Mouse (Mus musculus) neural tube, embryonic 15.5 days (tissue): ENCODE measurements at regions not wholly inside any gene's neighbourhood (a gene's known extent, or its start where the extent isn't known, plus 50 kb on each side); places are given as distances from the start of the nearest gene placed in this dataset.

ENCODE experiments used
- ATAC-seq: fragments of 200-750 bp; cut with Nextera tagmentation; 2 replicates; pipeline ENCODE4 v1.8.0; 2017; ENCODE audit warnings: mild to moderate bottlenecking, moderate TSS enrichment, moderate library complexity; ENCODE audit not compliant: low FRiP score
- H3K27ac ChIP-seq: fragments of 300-500 bp; sonication (generic); replicated peaks from 2 replicates; pipeline ENCODE4 v1.5.1; 2015; ENCODE audit warnings: mild to moderate bottlenecking, inconsistent platforms
- H3K27me3 ChIP-seq: fragments of 300-500 bp; sonication (generic); replicated peaks from 2 replicates; pipeline ENCODE4 v1.6.1; 2015; ENCODE audit warnings: inconsistent platforms
- H3K36me3 ChIP-seq: fragments of 300-500 bp; sonication (generic); 2 replicates; pipeline ENCODE4 v1.6.1; 2015; ENCODE audit warnings: inconsistent platforms
- H3K4me1 ChIP-seq: fragments of 300-500 bp; sonication (generic); 2 replicates; pipeline ENCODE4 v1.6.1; 2015; ENCODE audit warnings: inconsistent platforms
- H3K4me2 ChIP-seq: fragments of 300-500 bp; sonication (generic); 2 replicates; pipeline ENCODE4 v1.6.1; 2015; ENCODE audit warnings: inconsistent platforms, mild to moderate bottlenecking, moderate library complexity
- H3K4me3 ChIP-seq: fragments of 300-500 bp; sonication (generic); replicated peaks from 2 replicates; pipeline ENCODE4 v1.5.1; 2015; ENCODE audit warnings: mild to moderate bottlenecking, inconsistent platforms
- H3K9ac ChIP-seq: fragments of 300-500 bp; sonication (generic); replicated peaks from 2 replicates; pipeline ENCODE4 v1.6.1; 2015; ENCODE audit warnings: mild to moderate bottlenecking, inconsistent platforms
- H3K9me3 ChIP-seq: fragments of 300-500 bp; sonication (generic); replicated peaks from 2 replicates; pipeline ENCODE4 v1.6.1; 2016; ENCODE audit warnings: inconsistent platforms
- WGBS: fragments of 180-500 bp; shearing (Covaris S2); methylation state at CpG from one replicate; pipeline ENCODE4 v1.1.7; 2015; ENCODE audit warnings: mixed read lengths; 5-methylcytosine and 5-hydroxymethylcytosine counted together

- no peak overlapping the region for H3K9ac ChIP-seq
- ATAC-seq: no peak
- H3K4me3 ChIP-seq: no peak overlapping the region
- peaks cover 37% of the 10 kb centered on the region for H3K4me1 ChIP-seq
- no peak overlapping the region for H3K4me2 ChIP-seq
- no peaks in the 10 kb centered on the region for H3K36me3 ChIP-seq
- no peaks in the 10 kb centered on the region for H3K27me3 ChIP-seq
- 30% methylated on average over 13 of the region's 13 CpGs for WGBS
- no peaks in the 10 kb centered on the region for H3K9me3 ChIP-seq
- H3K27ac ChIP-seq: no peak overlapping the region
These were observed 71.2 kb upstream of the Klf7 start for GRCm38 (mm10) chr1:64193150-64193838.

DNA sequence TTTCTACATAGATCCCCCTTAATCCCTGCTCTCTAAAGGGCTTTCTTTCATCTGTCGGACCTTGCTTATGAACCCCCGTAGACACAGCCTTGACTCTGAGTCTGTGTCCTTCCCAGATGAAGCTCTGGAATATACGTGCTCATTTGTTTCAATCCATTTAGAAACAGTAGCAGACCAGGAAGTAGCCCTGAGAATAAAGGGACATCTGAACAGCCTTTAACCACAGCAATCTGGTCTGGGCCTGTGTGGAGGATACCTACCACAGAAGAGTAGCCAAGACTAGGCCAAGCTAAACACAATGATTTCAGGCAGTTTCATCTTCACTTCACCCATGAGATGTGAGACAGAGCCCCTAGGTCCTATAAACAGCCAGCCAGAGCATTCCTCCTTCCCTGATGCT lies 70.7 kb upstream of the Klf7 start:
- no peak overlapping the region for H3K27ac ChIP-seq
- no peak for ATAC-seq
- no peak overlapping the region for H3K4me2 ChIP-seq
- H3K27me3 ChIP-seq: no peaks in the 10 kb centered on the region
- no peak overlapping the region for H3K9ac ChIP-seq
- peaks cover 37% of the 10 kb centered on the region for H3K4me1 ChIP-seq
- no peaks in the 10 kb centered on the region for H3K9me3 ChIP-seq
- H3K4me3 ChIP-seq: no peak overlapping the region
- H3K36me3 ChIP-seq: no peaks in the 10 kb centered on the region
- 86% methylated on average over 3 of the region's 3 CpGs for WGBS

- no peak overlapping the region for H3K27ac ChIP-seq
- H3K4me3 ChIP-seq: no peak overlapping the region
- no peak overlapping the region for H3K4me2 ChIP-seq
- H3K27me3 ChIP-seq: no peaks in the 10 kb centered on the region
- no peaks in the 10 kb centered on the region for H3K9me3 ChIP-seq
- H3K4me1 ChIP-seq: peaks cover 37% of the 10 kb centered on the region
- ATAC-seq: no peak
- H3K9ac ChIP-seq: no peak overlapping the region
- no peaks in the 10 kb centered on the region for H3K36me3 ChIP-seq
- 56% methylated on average over 11 of the region's 11 CpGs for WGBS
These were observed 69.4 kb upstream of the Klf7 start for GRCm38 (mm10) chr1:64191242-64192220.

GRCm38 (mm10) chr1:64190705-64191104 lies 68.6 kb upstream of the Klf7 start:
- H3K27me3 ChIP-seq: no peaks in the 10 kb centered on the region
- H3K36me3 ChIP-seq: no peaks in the 10 kb centered on the region
- H3K27ac ChIP-seq: 0 out of 2 replicates have a peak overlapping the region, but pooled peaks have one; percentile 6
- peaks cover 34% of the 10 kb centered on the region for H3K4me1 ChIP-seq
- H3K9me3 ChIP-seq: no peaks in the 10 kb centered on the region
- 87% methylated on average over 4 of the region's 4 CpGs for WGBS
- H3K4me3 ChIP-seq: no peak overlapping the region
- ATAC-seq: no peak
- H3K4me2 ChIP-seq: no peak overlapping the region
- H3K9ac ChIP-seq: no peak overlapping the region

DNA sequence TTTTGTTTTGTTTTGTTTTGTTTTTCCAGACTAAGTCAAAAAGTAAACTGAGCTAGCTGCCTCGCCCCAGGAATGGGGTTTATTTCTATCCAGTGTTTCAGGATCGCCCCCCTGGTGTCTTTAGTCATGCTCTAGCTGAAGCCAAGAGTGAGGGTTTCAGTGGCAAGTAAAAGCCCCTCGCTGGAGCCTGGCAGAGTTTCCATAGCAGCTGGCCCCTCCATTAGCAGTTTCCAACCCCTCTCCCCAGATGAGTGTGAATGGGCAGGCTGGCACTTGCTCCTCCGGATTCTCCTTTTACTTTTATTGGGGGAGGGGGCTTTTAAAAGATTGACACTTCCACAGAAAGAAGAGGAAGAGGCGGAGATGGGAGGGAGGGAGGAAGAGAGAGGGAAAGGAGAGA lies 68.0 kb upstream of the Klf7 start:
- Histone ChIP-seq H3K4me1 (peaks cover 34% of the 10 kb centered on the region), H3K9me3 (no peaks in the 10 kb centered on the region), H3K4me2 (no peak overlapping the region), H3K27ac (peak overlapping the region; percentile 6; the same call in 1 of the 2 replicates), H3K27me3 (no peaks in the 10 kb centered on the region), H3K9ac (no peak overlapping the region), H3K4me3 (no peak overlapping the region), H3K36me3 (no peaks in the 10 kb centered on the region)
- WGBS: 19% methylated on average over 5 of the region's 5 CpGs
- peak; percentile 79 for ATAC-seq

DNA sequence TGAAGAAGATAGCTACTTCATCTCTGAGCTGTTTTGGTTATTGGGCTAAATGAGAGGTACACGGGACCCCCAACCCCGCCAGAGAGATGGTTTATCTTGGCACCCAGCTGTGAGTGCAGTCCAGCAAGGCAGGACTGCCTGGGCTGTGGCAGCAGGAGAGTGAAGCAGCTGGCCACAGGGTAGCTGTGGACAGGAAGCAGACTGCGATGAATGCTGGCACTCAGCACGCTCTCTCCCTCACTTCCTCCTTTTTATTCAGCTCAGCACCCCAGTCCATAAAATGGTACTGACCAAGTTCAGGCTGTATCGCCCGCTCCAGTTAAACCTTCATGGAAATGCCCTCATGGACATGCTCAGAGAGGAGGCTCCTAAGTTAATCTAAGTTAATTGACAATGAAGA lies 67.4 kb upstream of the Klf7 start:
- Histone ChIP-seq H3K27me3 (no peaks in the 10 kb centered on the region), H3K9ac (no peak overlapping the region), H3K9me3 (no peaks in the 10 kb centered on the region), H3K36me3 (no peaks in the 10 kb centered on the region), H3K4me2 (no peak overlapping the region), H3K4me3 (no peak overlapping the region), H3K4me1 (peaks cover 34% of the 10 kb centered on the region), H3K27ac (peak overlapping the region; percentile 4; the same call in 1 of the 2 replicates)
- peak; percentile 76; the same call in 1 of the 2 replicates for ATAC-seq
- WGBS: 26% methylated on average over 6 of the region's 6 CpGs

GRCm38 (mm10) chr1:64187796-64188513 lies 65.9 kb upstream of the Klf7 start:
- Histone ChIP-seq H3K9me3 (no peaks in the 10 kb centered on the region), H3K4me3 (no peak overlapping the region), H3K4me1 (peaks cover 27% of the 10 kb centered on the region), H3K4me2 (no peak overlapping the region), H3K27ac (0 out of 2 replicates have a peak overlapping the region, but pooled peaks have one; percentile 9), H3K36me3 (no peaks in the 10 kb centered on the region), H3K27me3 (no peaks in the 10 kb centered on the region), H3K9ac (no peak overlapping the region)
- no peak for ATAC-seq
- 59% methylated on average over 11 of the region's 11 CpGs for WGBS

GRCm38 (mm10) chr1:64173708-64174107 lies 51.6 kb upstream of the Klf7 start:
- 19% methylated on average over 4 of the region's 4 CpGs for WGBS
- peak; percentile 55; the same call in 1 of the 2 replicates for ATAC-seq
- peak overlapping the region; percentile 13; the same call in 1 of the 2 replicates for H3K4me2 ChIP-seq
- no peak overlapping the region for H3K27ac ChIP-seq
- H3K36me3 ChIP-seq: no peaks in the 10 kb centered on the region
- H3K9me3 ChIP-seq: no peaks in the 10 kb centered on the region
- H3K4me1 ChIP-seq: peaks cover 20% of the 10 kb centered on the region
- H3K9ac ChIP-seq: no peak overlapping the region
- no peaks in the 10 kb centered on the region for H3K27me3 ChIP-seq
- no peak overlapping the region for H3K4me3 ChIP-seq

DNA sequence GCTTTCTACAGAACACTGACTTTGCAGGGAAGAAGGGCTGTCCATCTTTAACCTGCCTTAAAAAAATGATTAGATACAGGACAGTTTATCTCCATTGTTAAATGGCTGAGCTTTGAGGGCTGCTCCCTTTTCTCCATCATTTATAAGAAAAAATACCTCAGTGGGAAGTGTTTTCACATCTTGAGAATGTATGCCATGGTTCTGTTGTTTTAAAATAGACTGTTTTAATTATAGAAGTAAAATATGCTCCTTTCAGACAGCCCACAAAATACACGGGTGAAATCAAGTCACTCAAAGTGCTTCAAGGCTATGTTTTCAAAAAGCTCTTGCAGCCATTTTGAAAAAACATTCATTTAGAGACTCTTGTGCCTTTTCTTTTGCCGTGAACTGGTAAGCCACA lies 50.0 kb upstream of the Klf7 start:
- no peak overlapping the region for H3K4me2 ChIP-seq
- H3K27me3 ChIP-seq: no peaks in the 10 kb centered on the region
- no peak overlapping the region for H3K27ac ChIP-seq
- WGBS: 56% methylated on average over 2 of the region's 2 CpGs
- H3K9me3 ChIP-seq: no peaks in the 10 kb centered on the region
- peaks cover 20% of the 10 kb centered on the region for H3K4me1 ChIP-seq
- H3K9ac ChIP-seq: no peak overlapping the region
- no peak for ATAC-seq
- no peaks in the 10 kb centered on the region for H3K36me3 ChIP-seq
- H3K4me3 ChIP-seq: no peak overlapping the region
